Mouse (Mus musculus) T-helper 2 cell (primary cell): ENCODE measurements around the gene Dlgap5.

Source experiments
- in situ Hi-C: fragments of 300-600 bp; cut with MboI, MseI; formaldehyde crosslinking; loops from one replicate; pipeline ENCODE4 v1.15.1; 2025; ENCODE audit warnings: high pct_unique_total_duplicates

Gene Dlgap5

GRCm38 (mm10) chr14:47395462-47396026, 22.7 kb downstream of the Dlgap5 start:
- in situ Hi-C loops = no loop called here

- in situ Hi-C loops = no loop called here
Observed at GRCm38 (mm10) chr14:47395007-47395406, 23.2 kb downstream of the Dlgap5 start.

- in situ Hi-C loops = loop anchor here (5.0 kb wide), 1 partner anchor 61 kb away; no protein-coding TSS in a partner anchor
Observed at GRCm38 (mm10) chr14:47393354-47394094, 24.7 kb downstream of the Dlgap5 start.

- in situ Hi-C loops = no loop called here
Observed at GRCm38 (mm10) chr14:47386125-47386524, 32.1 kb downstream of the Dlgap5 start.

GRCm38 (mm10) chr14:47384653-47385052, 33.6 kb downstream of the Dlgap5 start:
- in situ Hi-C loops = no loop called here

- in situ Hi-C loops = no loop called here
Observed at GRCm38 (mm10) chr14:47383911-47384310, 34.3 kb downstream of the Dlgap5 start.

- in situ Hi-C loops = no loop called here
Observed at GRCm38 (mm10) chr14:47378336-47378735, 39.9 kb downstream of the Dlgap5 start.

GRCm38 (mm10) chr14:47376526-47376925, 41.7 kb downstream of the Dlgap5 start:
- in situ Hi-C loops = no loop called here

- in situ Hi-C loops = no loop called here
Observed at GRCm38 (mm10) chr14:47373728-47374678, 44.2 kb downstream of the Dlgap5 start.

- in situ Hi-C loops = no loop called here
Observed at GRCm38 (mm10) chr14:47371689-47372088, 46.5 kb downstream of the Dlgap5 start.

- in situ Hi-C loops = no loop called here
Observed at GRCm38 (mm10) chr14:47370790-47371189, 47.4 kb downstream of the Dlgap5 start.

- in situ Hi-C loops = no loop called here
Observed at GRCm38 (mm10) chr14:47369741-47370140, 48.5 kb downstream of the Dlgap5 start.

- in situ Hi-C loops = no loop called here
Observed at GRCm38 (mm10) chr14:47367461-47367860, 50.7 kb downstream of the Dlgap5 start, which contains the start of gene Lgals3. Lgals3 (plus strand) TSS chr14:47367751.

- in situ Hi-C loops = no loop called here
Observed at GRCm38 (mm10) chr14:47366881-47367321, 51.3 kb downstream of the Dlgap5 start.

GRCm38 (mm10) chr14:47364742-47365449, 53.3 kb downstream of the Dlgap5 start:
- in situ Hi-C loops = no loop called here

- in situ Hi-C loops = no loop called here
Observed at GRCm38 (mm10) chr14:47361899-47362298, 56.3 kb downstream of the Dlgap5 start.

GRCm38 (mm10) chr14:47361418-47361817, 56.8 kb downstream of the Dlgap5 start:
- in situ Hi-C loops = no loop called here

GRCm38 (mm10) chr14:47359610-47360009, 58.6 kb downstream of the Dlgap5 start:
- in situ Hi-C loops = no loop called here

- in situ Hi-C loops = no loop called here
Observed at GRCm38 (mm10) chr14:47356622-47357021, 61.6 kb downstream of the Dlgap5 start.

GRCm38 (mm10) chr14:47354948-47355347, 63.3 kb downstream of the Dlgap5 start:
- in situ Hi-C loops = no loop called here

GRCm38 (mm10) chr14:47354111-47354577, 64.1 kb downstream of the Dlgap5 start:
- in situ Hi-C loops = no loop called here
